Mouse (Mus musculus) stomach, embryonic 16.5 days (tissue): ENCODE data around the gene Gm26602. TPM values are rescaled to one million over a fixed set of nuclear protein-coding genes. Genes with fewer than 3 reads are reported as not detected.
A peak's percentile ranks its signal among the peaks of the same experiment; 100 is the strongest.

Source experiments
- ATAC-seq: fragments of 200-750 bp; cut with Nextera tagmentation; 2 replicates; pipeline ENCODE4 v1.8.0; 2017; ENCODE audit warnings: moderate number of reproducible peaks, moderate TSS enrichment; ENCODE audit not compliant: insufficient read depth, low FRiP score
- H3K27ac ChIP-seq: fragments of 300-500 bp; sonication (generic); 2 replicates; pipeline ENCODE4 v1.5.1; 2014; ENCODE audit warnings: low read length
- H3K27me3 ChIP-seq: fragments of 300-500 bp; sonication (generic); 2 replicates; pipeline ENCODE4 v1.6.1; 2014; ENCODE audit warnings: low read length, control low read depth, mixed read lengths; ENCODE audit not compliant: control insufficient read depth, insufficient read depth
- H3K36me3 ChIP-seq: fragments of 300-500 bp; sonication (generic); 2 replicates; pipeline ENCODE4 v1.6.1; 2014; ENCODE audit warnings: low read length; ENCODE audit not compliant: control insufficient read depth, insufficient read depth
- H3K4me1 ChIP-seq: fragments of 300-500 bp; sonication (generic); 2 replicates; pipeline ENCODE4 v1.6.1; 2014; ENCODE audit warnings: low read length, control low read depth, mixed read lengths; ENCODE audit not compliant: control insufficient read depth, insufficient read depth
- H3K4me2 ChIP-seq: fragments of 300-500 bp; sonication (generic); 2 replicates; pipeline ENCODE4 v1.6.1; 2014; ENCODE audit warnings: low read depth, low read length, mixed read lengths
- H3K4me3 ChIP-seq: fragments of 300-500 bp; sonication (generic); replicated peaks from 2 replicates; pipeline ENCODE4 v1.5.1; 2014; ENCODE audit warnings: mild to moderate bottlenecking, low read length
- H3K9ac ChIP-seq: fragments of 300-500 bp; sonication (generic); 2 replicates; pipeline ENCODE4 v1.6.1; 2014; ENCODE audit warnings: low read length
- H3K9me3 ChIP-seq: fragments of 300-500 bp; sonication (generic); replicated peaks from 2 replicates; pipeline ENCODE4 v1.6.1; 2016; ENCODE audit warnings: low read length, control low read depth; ENCODE audit not compliant: control insufficient read depth
- WGBS: fragments of 180-500 bp; shearing (Covaris S2); extraction: QIAGEN DNeasy Blood & Tissue Kit; methylation state at CpG from one replicate; pipeline ENCODE4 v1.1.7; 2014; 5-methylcytosine and 5-hydroxymethylcytosine counted together
- polyA plus RNA-seq: library from polyadenylated mRNA; unstranded; fragments of >200 nt; fragmentation: Nextera tagmentation; extraction: Ambion mirVana; gene quantifications from 2 replicates; pipeline ENCODE4 v1.2.1, GENCODE M21; 2015

Gene Gm26602
- polyA plus RNA-seq, 1 experiment from 2014 or later = 4.1 TPM

GRCm38 (mm10) chr10:79871845-79872244, 38.8 kb upstream of the Gm26602 start:
- ATAC-seq = no peak
- Histone ChIP-seq H3K27ac (no peak overlapping the region), H3K9ac (no peak overlapping the region), H3K4me3 (no peak overlapping the region), H3K36me3 (no peaks in the 10 kb centered on the region), H3K4me1 (peaks cover 8% of the 10 kb centered on the region), H3K9me3 (no peaks in the 10 kb centered on the region), H3K27me3 (no peaks in the 10 kb centered on the region), H3K4me2 (no peak overlapping the region)
- 84% methylated on average over 8 of the region's 8 CpGs for WGBS

- no peak for ATAC-seq
- Histone ChIP-seq H3K36me3 (no peaks in the 10 kb centered on the region), H3K27ac (no peak overlapping the region), H3K4me3 (no peak overlapping the region; the same call in 1 of the 2 replicates), H3K4me2 (no peak overlapping the region), H3K4me1 (peaks cover 8% of the 10 kb centered on the region), H3K27me3 (no peaks in the 10 kb centered on the region), H3K9ac (no peak overlapping the region), H3K9me3 (no peaks in the 10 kb centered on the region)
- 37% methylated on average over 3 of the region's 3 CpGs for WGBS
Observed at GRCm38 (mm10) chr10:79872862-79873261, 37.8 kb upstream of the Gm26602 start.

GRCm38 (mm10) chr10:79873313-79873712, 37.3 kb upstream of the Gm26602 start:
- Histone ChIP-seq H3K4me3 (peak overlapping the region; percentile 67), H3K4me2 (peak overlapping the region; percentile 99), H3K27ac (no peak overlapping the region), H3K4me1 (peaks cover 8% of the 10 kb centered on the region), H3K9ac (peak overlapping the region; percentile 85), H3K36me3 (no peaks in the 10 kb centered on the region), H3K27me3 (no peaks in the 10 kb centered on the region), H3K9me3 (no peaks in the 10 kb centered on the region)
- 10% methylated on average over 6 of the region's 6 CpGs for WGBS
- ATAC-seq = no peak

GRCm38 (mm10) chr10:79873715-79874289, 36.9 kb upstream of the Gm26602 start:
- Histone ChIP-seq H3K36me3 (no peaks in the 10 kb centered on the region), H3K4me3 (peak overlapping the region; percentile 67), H3K9me3 (no peaks in the 10 kb centered on the region), H3K27me3 (no peaks in the 10 kb centered on the region), H3K9ac (peak overlapping the region; percentile 85), H3K4me1 (peaks cover 8% of the 10 kb centered on the region), H3K4me2 (peak overlapping the region; percentile 99), H3K27ac (0 out of 2 replicates have a peak overlapping the region, but pooled peaks have one; percentile 16)
- ATAC-seq = no peak
- WGBS = 2% methylated on average over 26 of the region's 26 CpGs

GRCm38 (mm10) chr10:79874290-79874862, 36.3 kb upstream of the Gm26602 start, which contains the start of the genes Prtn3 and Plppr3:
Gene Prtn3, plus strand, starts transcription at chr10:79874476.
Gene Plppr3, minus strand, starts transcription at chr10:79874634.
- Histone ChIP-seq H3K9me3 (no peaks in the 10 kb centered on the region), H3K27ac (0 out of 2 replicates have a peak within 1 kb of the TSS, but pooled peaks have one; percentile 16), H3K4me2 (peak within 1 kb of the TSS; percentile 99), H3K9ac (peak within 1 kb of the TSS; percentile 85), H3K36me3 (no peaks in the 10 kb centered on the region), H3K27me3 (no peaks in the 10 kb centered on the region), H3K4me3 (peak within 1 kb of the TSS; percentile 67), H3K4me1 (peaks cover 8% of the 10 kb centered on the region)
- under 1% methylated on average over 56 of the region's 57 CpGs for WGBS
- ATAC-seq = peak; percentile 76

- ATAC-seq = no peak
- H3K9ac ChIP-seq = no peak overlapping the region
- H3K4me1 ChIP-seq = peaks cover 8% of the 10 kb centered on the region
- no peak overlapping the region for H3K4me2 ChIP-seq
- H3K27me3 ChIP-seq = no peaks in the 10 kb centered on the region
- H3K36me3 ChIP-seq = no peaks in the 10 kb centered on the region
- no peak overlapping the region for H3K4me3 ChIP-seq
- no peak overlapping the region for H3K27ac ChIP-seq
- no peaks in the 10 kb centered on the region for H3K9me3 ChIP-seq
- WGBS = 36% methylated on average over 1 of the region's 1 CpGs
Observed at GRCm38 (mm10) chr10:79877174-79877573, 33.5 kb upstream of the Gm26602 start.

- 55% methylated on average over 12 of the region's 12 CpGs for WGBS
- H3K4me3 ChIP-seq = no peak overlapping the region
- H3K9me3 ChIP-seq = no peaks in the 10 kb centered on the region
- H3K9ac ChIP-seq = no peak overlapping the region
- no peaks in the 10 kb centered on the region for H3K36me3 ChIP-seq
- no peak overlapping the region for H3K4me2 ChIP-seq
- H3K27ac ChIP-seq = no peak overlapping the region
- peaks cover 8% of the 10 kb centered on the region for H3K4me1 ChIP-seq
- no peak for ATAC-seq
- no peaks in the 10 kb centered on the region for H3K27me3 ChIP-seq
Observed at GRCm38 (mm10) chr10:79877757-79878156, 32.9 kb upstream of the Gm26602 start.

GRCm38 (mm10) chr10:79879527-79879926, 31.1 kb upstream of the Gm26602 start:
- no peak for ATAC-seq
- Histone ChIP-seq H3K9me3 (no peaks in the 10 kb centered on the region), H3K4me2 (no peak overlapping the region)

GRCm38 (mm10) chr10:79880721-79881120, 29.9 kb upstream of the Gm26602 start:
- Histone ChIP-seq H3K4me2 (peak overlapping the region; percentile 31; the same call in 1 of the 2 replicates), H3K9ac (no peak overlapping the region), H3K27ac (no peak overlapping the region), H3K4me1 (no peaks in the 10 kb centered on the region), H3K36me3 (no peaks in the 10 kb centered on the region), H3K4me3 (0 out of 2 replicates have a peak overlapping the region, but pooled peaks have one; percentile 7), H3K27me3 (no peaks in the 10 kb centered on the region), H3K9me3 (no peaks in the 10 kb centered on the region)
- no peak for ATAC-seq
- WGBS = 14% methylated on average over 9 of the region's 9 CpGs

More at GRCm38 (mm10) chr10:79879527-79879926, 31.1 kb upstream of the Gm26602 start:
- 19% methylated on average over 3 of the region's 3 CpGs for WGBS
- H3K27me3 ChIP-seq = no peaks in the 10 kb centered on the region
- H3K4me3 ChIP-seq = no peak overlapping the region
- H3K4me1 ChIP-seq = peaks cover 3% of the 10 kb centered on the region; the same call in 1 of the 2 replicates
- no peak overlapping the region for H3K27ac ChIP-seq
- no peaks in the 10 kb centered on the region for H3K36me3 ChIP-seq
- H3K9ac ChIP-seq = no peak overlapping the region
